Mouse (Mus musculus) myocyte (in vitro differentiated cells): ENCODE results near the gene Gabbr2. TPM values are rescaled to one million over a fixed set of nuclear protein-coding genes. Genes with fewer than 3 reads are reported as not detected.

Experiments
- H3K27me3 ChIP-seq: one replicate; pipeline ENCODE4 v1.6.1; 2011; ENCODE audit not compliant: control insufficient read depth, insufficient read depth, insufficient read length
- H3K36me3 ChIP-seq: one replicate; pipeline ENCODE4 v1.6.1; 2011; ENCODE audit not compliant: control insufficient read depth, insufficient read depth
- H3K4me2 ChIP-seq: one replicate; pipeline ENCODE4 v1.6.1; 2011; ENCODE audit warnings: low read depth, control low read depth
- H3K4me3 ChIP-seq: one replicate; pipeline ENCODE4 v1.5.1; 2011; ENCODE audit warnings: mild to moderate bottlenecking, control low read depth, moderate library complexity
- H3K79me2 ChIP-seq: one replicate; pipeline ENCODE4 v1.6.1; 2011; ENCODE audit not compliant: control insufficient read depth, insufficient read depth
- H3ac ChIP-seq: one replicate; pipeline ENCODE4 v1.6.1; 2011; ENCODE audit not compliant: control insufficient read depth, insufficient read length
- CEBPB ChIP-seq: IDR thresholded peaks from 2 replicates; pipeline ENCODE4 v1.6.1; 2011; ENCODE audit warnings: mild to moderate bottlenecking, moderate library complexity; ENCODE audit not compliant: poor library complexity, insufficient read depth, severe bottlenecking
- E2F4 ChIP-seq: IDR thresholded peaks from one replicate; pipeline ENCODE4 v1.6.1; 2011; ENCODE audit warnings: mild to moderate bottlenecking, control low read depth, moderate library complexity; ENCODE audit not compliant: insufficient read depth
- MAX ChIP-seq: IDR thresholded peaks from one replicate; pipeline ENCODE4 v1.6.1; 2011; ENCODE audit warnings: low read depth, mild to moderate bottlenecking, control low read depth
- MYOD1 ChIP-seq, 3 experiments: IDR thresholded peaks; one replicate each; pipeline ENCODE4 v1.6.1; 2011; ENCODE audit warnings: control low read depth in 2 of 3, low read depth in 2 of 3, mild to moderate bottlenecking in 2 of 3, moderate library complexity in 1 of 3; ENCODE audit not compliant: insufficient read length in 2 of 3, control insufficient read depth in 1 of 3
- MYOG ChIP-seq, 3 experiments: IDR thresholded peaks; one replicate each; pipeline ENCODE4 v1.6.1; 2011; ENCODE audit warnings: control low read depth in 2 of 3, low read depth in 2 of 3, mild to moderate bottlenecking in 2 of 3; ENCODE audit not compliant: insufficient read length in 2 of 3, control insufficient read depth in 1 of 3, insufficient read depth in 1 of 3
- POLR2A ChIP-seq: IDR thresholded peaks from one replicate; pipeline ENCODE4 v1.6.1; 2011; ENCODE audit warnings: low read depth, mild to moderate bottlenecking, control low read depth, moderate library complexity; ENCODE audit not compliant: insufficient read length
- POLR2AphosphoS2 ChIP-seq: IDR thresholded peaks from one replicate; pipeline ENCODE4 v1.6.1; 2011; ENCODE audit warnings: low read depth, control low read depth; ENCODE audit not compliant: insufficient read length
- REST ChIP-seq: IDR thresholded peaks from one replicate; pipeline ENCODE4 v1.6.1; 2011; ENCODE audit warnings: mild to moderate bottlenecking, control low read depth, moderate library complexity; ENCODE audit not compliant: insufficient read depth, insufficient read length
- SRF ChIP-seq: IDR thresholded peaks from one replicate; pipeline ENCODE4 v1.6.1; 2011; ENCODE audit warnings: low read depth; ENCODE audit not compliant: control insufficient read depth, insufficient read length
- TCF12 ChIP-seq: IDR thresholded peaks from one replicate; pipeline ENCODE4 v1.6.1; 2011; ENCODE audit warnings: mild to moderate bottlenecking, control low read depth; ENCODE audit not compliant: poor library complexity, insufficient read depth, severe bottlenecking
- TCF3 ChIP-seq: IDR thresholded peaks from one replicate; pipeline ENCODE4 v1.6.1; 2011; ENCODE audit warnings: low read depth, control low read depth; ENCODE audit not compliant: insufficient read length
- USF1 ChIP-seq: IDR thresholded peaks from one replicate; pipeline ENCODE4 v1.6.1; 2011; ENCODE audit warnings: low read depth, mild to moderate bottlenecking, control low read depth, moderate library complexity
- polyA plus RNA-seq: library from polyadenylated mRNA; unstranded; fragments of >200 nt; fragmentation: generic; extraction: Trizol; gene quantifications from one replicate; pipeline ENCODE4 v1.2.1, GENCODE M21; 2012; ENCODE audit warnings: missing spikeins

Gene Gabbr2
- polyA plus RNA-seq, 1 experiment: not detected

DNA sequence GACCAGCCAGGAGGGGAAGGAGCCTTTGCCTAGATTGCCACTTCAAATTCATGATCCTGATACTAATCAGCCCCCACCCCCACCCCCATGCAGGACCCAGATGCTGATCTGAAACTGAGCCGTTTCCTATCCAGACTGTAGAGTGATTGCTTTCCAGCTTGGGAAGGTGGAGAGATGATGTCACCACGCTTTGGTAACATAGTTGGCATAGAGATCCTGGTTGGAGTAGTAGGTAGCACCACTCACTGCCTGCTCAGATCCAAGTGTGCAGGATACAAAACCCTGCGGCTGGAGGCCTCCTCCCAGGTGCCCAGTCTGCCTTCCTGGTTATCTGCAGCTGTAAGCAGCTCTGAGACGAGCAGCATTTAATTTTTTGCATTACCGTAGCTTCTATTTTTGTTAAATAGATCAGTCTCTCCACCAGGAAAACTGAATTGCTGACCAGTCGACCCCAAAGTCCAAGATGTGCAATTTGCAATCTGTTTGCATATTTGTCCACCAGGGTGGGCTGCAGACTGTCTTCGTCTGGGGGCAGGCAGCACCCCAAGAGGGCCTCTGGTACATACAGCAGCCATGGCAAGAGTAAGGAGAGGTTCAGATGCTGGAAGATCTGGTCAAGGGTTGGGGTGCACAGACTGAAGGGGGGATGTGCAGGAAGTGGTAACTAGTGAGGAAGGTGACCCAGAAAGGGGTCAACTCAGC is 233.2 kb downstream of the Gabbr2 start:
- no peak overlapping the region for H3K4me3 ChIP-seq
- no peak overlapping the region for H3K4me2 ChIP-seq
- no peaks in the 10 kb centered on the region for H3K36me3 ChIP-seq
- no peak overlapping the region for H3ac ChIP-seq
- no peaks in the 10 kb centered on the region for H3K79me2 ChIP-seq
- TF ChIP-seq USF1 (no peak), MYOD1 (IDR thresholded peaks at IDR 0.05; ENCODE audit: control insufficient read depth in 1 of 3, insufficient read length in 2 of 3, low read depth in 2 of 3) (no peak), REST (no peak)
- peaks cover 6% of the 10 kb centered on the region for H3K27me3 ChIP-seq

DNA sequence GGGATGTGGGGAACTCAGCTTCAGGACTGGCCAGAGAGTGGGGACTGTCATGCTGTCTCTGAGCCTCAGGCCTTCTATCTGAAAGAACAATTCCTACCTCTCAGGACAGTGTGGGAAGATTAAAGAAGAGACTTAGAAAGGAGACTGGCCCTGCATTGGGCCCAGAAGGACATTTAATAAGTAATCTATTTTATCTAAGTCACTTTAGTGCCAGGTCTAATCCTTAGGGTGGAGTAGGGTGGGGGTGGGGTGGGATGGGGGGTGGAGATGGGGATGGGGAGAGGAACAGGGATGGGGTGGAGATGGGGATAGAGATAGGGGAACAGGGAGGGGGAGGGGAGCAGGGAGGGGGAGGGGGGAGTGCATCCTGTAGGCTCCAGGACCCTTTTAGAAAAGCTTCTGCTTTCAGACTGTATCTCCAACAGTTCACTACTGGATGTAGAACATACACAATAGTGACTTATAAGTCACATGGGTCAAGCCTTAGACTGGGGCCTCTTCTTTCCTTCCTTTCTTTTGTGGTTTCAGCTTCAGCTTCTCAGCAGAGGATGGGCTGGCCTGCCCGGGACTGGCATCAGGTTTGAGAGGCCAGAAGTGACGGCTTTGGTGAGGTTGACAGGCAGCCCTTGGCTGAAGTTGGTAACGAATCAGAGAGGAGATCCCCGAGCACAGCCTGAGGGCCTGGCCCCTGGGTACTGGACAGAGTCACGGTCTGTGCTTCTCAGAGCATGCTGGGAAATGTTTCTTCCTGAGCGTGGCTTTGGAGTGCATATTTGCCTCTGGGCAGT is 237.1 kb downstream of the Gabbr2 start:
- Histone ChIP-seq H3K27me3 (no peaks in the 10 kb centered on the region), H3K4me2 (no peak overlapping the region), H3K4me3 (no peak overlapping the region), H3K79me2 (no peaks in the 10 kb centered on the region), H3ac (no peak overlapping the region), H3K36me3 (no peaks in the 10 kb centered on the region)
- TF ChIP-seq TCF12 (no peak), MYOD1 (IDR thresholded peaks at IDR 0.05; ENCODE audit: control insufficient read depth in 1 of 3, insufficient read length in 2 of 3, low read depth in 2 of 3) (no peak), REST (no peak), E2F4 (no peak), MYOG (IDR thresholded peaks at IDR 0.05; ENCODE audit: control insufficient read depth in 1 of 3, insufficient read depth in 1 of 3, insufficient read length in 2 of 3, low read depth in 2 of 3) (no peak), TCF3 (no peak), POLR2A (no peak), POLR2AphosphoS2 (no peak), MAX (no peak)

DNA sequence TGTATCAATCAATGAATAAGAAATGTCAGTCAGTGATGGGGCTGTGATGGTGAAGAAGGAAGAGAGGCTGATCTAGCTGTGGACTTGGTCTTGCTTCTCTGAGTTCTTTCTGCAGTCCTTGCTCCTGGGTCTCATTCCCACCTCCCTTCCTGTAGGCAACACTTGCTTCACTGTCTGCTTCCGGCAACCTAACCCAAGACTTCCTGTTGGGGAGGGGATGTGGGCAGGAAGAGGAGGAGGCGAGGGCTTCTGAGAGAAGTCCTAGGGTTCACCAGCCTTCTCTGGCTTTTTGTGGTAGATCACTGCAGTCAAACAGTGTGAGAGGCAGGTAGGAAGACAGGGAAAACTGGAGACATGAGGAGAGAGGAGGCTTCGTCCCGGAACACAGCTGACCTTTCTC is 239.4 kb downstream of the Gabbr2 start:
- no peak for TF ChIP-seq POLR2AphosphoS2
- TF ChIP-seq MAX: no peak
- no peak for TF ChIP-seq TCF3
- no peak for TF ChIP-seq MYOG (IDR thresholded peaks at IDR 0.05; ENCODE audit: control insufficient read depth in 1 of 3, insufficient read depth in 1 of 3, insufficient read length in 2 of 3, low read depth in 2 of 3)
- TF ChIP-seq TCF12: no peak
- TF ChIP-seq SRF: no peak
- no peak for TF ChIP-seq USF1
- TF ChIP-seq REST: no peak
- no peak for TF ChIP-seq E2F4
- no peak for TF ChIP-seq POLR2A
- TF ChIP-seq CEBPB: no peak
- no peak for TF ChIP-seq MYOD1 (IDR thresholded peaks at IDR 0.05; ENCODE audit: control insufficient read depth in 1 of 3, insufficient read length in 2 of 3, low read depth in 2 of 3)
- Histone ChIP-seq H3K27me3 (no peaks in the 10 kb centered on the region), H3K4me2 (no peak overlapping the region), H3ac (no peak overlapping the region), H3K4me3 (no peak overlapping the region), H3K36me3 (no peaks in the 10 kb centered on the region), H3K79me2 (no peaks in the 10 kb centered on the region)

DNA sequence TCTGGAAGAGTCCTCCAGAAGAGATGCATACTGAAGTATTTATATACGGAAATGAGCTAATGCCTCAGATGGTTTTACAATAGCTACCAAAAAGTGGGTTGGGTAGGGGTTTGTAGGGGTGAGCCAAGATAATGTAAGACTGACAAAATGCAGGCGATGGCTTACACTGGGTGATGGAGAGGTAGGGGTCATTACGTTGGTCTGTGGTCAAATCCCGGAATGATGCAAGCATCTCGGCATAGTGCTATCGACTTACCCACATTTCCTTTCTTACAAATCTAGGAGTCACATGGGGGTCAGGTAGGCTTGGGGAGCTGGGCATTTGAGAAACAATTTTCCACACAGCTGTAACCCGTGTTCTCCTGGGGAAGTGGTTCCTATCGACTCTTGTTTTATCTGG is 242.7 kb downstream of the Gabbr2 start:
- no peaks in the 10 kb centered on the region for H3K79me2 ChIP-seq
- no peak overlapping the region for H3K4me3 ChIP-seq
- H3ac ChIP-seq: no peak overlapping the region
- TF ChIP-seq USF1 (no peak), E2F4 (no peak), TCF12 (no peak), REST (no peak), TCF3 (no peak), MAX (no peak), SRF (no peak), CEBPB (no peak), POLR2A (no peak), POLR2AphosphoS2 (no peak), MYOG (IDR thresholded peaks at IDR 0.05; ENCODE audit: control insufficient read depth in 1 of 3, insufficient read depth in 1 of 3, insufficient read length in 2 of 3, low read depth in 2 of 3) (no peak), MYOD1 (IDR thresholded peaks at IDR 0.05; ENCODE audit: control insufficient read depth in 1 of 3, insufficient read length in 2 of 3, low read depth in 2 of 3) (no peak)
- no peaks in the 10 kb centered on the region for H3K36me3 ChIP-seq
- no peak overlapping the region for H3K4me2 ChIP-seq
- no peaks in the 10 kb centered on the region for H3K27me3 ChIP-seq
